Mouse (Mus musculus): ENCODE results near the gene Atp8a1.

Gene Atp8a1

GRCm38 (mm10) chr5:67628180-67628940 is 218.9 kb downstream of the Atp8a1 start:
- no peak for DNase-seq

DNA sequence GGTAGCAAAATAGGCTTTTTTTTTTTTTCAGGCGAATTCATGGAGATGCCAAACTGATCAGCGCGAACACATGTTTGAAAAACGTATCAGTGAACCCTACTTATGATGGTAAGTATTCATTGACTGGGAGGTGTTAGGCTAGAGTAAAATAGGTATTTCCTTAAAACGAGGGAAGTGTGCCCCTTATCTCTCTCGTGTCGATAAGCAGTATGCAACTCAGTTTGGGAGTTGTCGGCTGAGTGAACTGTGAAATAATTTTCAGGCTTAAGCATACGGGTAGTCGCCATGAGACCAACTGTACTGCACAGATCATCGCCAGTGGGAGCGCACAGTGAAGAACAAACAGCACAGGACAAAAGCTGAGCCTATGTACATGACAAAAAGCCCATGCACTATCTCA is 226.0 kb downstream of the Atp8a1 start:
- DNase-seq = no peak

GRCm38 (mm10) chr5:67609520-67609837 is 237.8 kb downstream of the Atp8a1 start:
- no peak for DNase-seq

GRCm38 (mm10) chr5:67608674-67609519 is 238.3 kb downstream of the Atp8a1 start:
- DNase-seq = no peak

DNA sequence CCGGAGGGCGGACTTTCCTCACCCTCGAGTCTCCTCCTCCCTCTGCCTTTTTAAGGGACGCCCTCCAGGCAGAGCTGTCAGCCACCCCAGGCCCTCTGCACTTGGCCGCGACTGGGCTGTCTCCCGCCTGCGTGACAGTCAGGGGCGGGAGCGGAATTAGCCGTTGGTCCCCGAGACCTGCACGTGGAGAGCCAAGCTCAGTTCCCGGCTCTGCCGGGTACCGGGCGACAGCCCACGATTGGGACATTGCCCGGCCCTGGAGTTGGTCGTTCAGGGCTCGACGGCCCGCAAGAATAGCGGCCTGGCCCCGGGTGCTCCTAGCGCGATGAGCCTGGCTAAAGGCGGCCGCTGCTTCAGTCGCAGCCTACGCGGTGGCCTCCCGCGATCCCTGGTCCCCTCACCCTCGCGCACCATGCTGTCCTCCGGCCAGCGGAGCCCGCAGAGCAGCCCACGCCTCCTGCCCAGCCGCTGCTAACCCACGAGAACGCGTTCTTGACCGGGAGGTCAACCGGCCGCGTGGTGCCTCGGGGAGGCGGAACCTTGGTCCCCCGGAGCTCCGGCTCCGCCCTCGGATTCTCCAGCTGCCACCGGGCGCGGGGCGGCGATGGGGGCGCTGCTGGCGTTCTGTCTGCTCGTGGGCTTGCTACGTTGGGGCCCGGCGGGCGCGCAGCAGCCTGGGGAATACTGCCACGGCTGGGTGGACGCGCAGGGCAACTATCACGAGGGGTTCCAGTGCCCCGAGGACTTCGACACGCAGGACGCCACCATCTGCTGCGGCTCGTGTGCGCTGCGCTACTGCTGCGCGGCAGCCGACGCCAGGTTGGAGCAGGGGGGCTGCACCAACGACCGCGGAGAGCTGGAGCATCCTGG is 239.2 kb downstream of the Atp8a1 start, which contains the start of gene Shisa3:
Shisa3 (plus strand) TSS at position 79 of the 870 bp plus-strand sequence.
- no peak for DNase-seq

DNA sequence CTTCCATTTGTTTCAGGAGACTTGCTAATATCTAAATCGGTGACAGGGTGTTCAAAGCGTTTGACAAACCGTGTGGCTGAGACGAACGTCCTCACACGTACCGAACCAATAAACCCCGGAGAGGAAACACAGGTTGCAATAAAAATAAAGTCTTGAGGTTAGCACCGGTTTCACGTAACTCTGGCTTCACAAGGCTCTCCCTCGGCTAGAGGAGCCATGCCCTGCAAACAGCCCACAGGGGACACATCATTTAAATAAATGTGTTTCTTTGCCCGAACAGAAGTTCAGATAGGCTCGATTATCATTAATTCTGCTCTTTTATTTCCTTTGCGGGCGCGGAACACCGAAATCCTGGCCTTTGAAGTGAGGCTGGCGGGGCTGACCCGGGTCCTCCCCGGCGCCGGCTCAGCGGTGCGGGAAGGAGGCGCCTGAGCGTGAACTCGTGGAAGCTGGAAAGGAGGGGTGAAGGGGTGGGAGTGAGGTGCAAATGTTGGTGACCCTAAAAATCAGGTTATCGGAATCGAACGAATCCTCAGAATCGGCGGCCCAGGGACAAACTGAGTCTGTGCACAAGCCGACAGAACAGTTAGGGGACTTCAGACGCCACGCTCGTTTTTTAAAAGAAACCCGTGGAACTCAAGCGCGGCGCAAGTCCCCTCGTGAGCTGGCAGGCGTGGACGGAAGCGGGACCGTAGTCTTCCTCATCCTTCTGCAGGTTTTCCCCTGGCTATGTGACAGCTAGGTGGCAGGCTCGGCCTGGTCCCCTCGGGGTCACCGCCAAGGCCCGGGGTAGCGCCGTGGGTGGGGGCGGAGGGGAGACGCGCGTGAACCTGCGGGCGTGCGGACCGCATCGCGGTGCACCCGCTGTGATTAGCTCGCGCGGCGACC is 240.1 kb downstream of the Atp8a1 start:
- DNase-seq = peak; percentile 23

DNA sequence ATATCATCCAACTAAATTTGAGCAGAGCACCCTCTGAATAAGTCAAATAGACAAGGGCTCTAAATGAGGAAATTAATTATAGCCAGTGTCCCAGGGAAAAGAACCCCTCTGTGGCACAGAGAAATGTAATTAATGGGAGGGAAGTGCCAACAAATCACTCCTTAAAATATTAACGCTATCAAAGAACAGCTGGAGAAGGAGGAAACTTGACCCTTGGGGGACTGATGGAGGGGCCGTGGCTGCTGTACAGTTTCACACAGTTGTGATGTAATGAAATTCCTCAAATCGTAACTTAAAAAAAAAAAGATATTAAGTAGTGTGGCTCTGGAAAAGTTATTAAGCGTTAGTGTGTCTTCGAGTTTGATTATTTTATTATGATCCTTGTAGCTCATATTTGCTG is 241.3 kb downstream of the Atp8a1 start:
- DNase-seq = no peak

DNA sequence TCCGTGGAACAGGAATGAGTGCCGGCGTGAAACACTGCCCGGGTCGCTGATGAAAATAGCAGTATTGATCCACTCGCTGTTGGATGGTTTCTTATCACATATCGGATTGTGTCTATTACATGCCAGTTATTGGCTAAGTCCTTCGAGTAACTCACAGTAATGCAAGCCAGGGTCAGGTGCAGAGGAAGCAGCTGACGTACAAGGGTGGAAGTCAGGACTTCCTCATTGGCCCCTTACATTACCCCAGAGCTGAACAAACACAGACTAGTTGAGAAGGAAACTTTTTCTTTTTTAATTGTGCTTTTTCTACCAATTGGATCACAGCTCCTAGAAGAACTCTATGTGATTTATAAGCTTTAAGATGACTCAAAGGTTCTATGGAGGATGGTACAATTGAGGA is 247.3 kb downstream of the Atp8a1 start:
- no peak for DNase-seq

- no peak for DNase-seq
Observed at GRCm38 (mm10) chr5:67595629-67596028, 251.6 kb downstream of the Atp8a1 start.

- DNase-seq = no peak
Observed at GRCm38 (mm10) chr5:67595070-67595469, 252.2 kb downstream of the Atp8a1 start.

- DNase-seq = no peak
Observed at GRCm38 (mm10) chr5:67579725-67580633, 267.3 kb downstream of the Atp8a1 start.

DNA sequence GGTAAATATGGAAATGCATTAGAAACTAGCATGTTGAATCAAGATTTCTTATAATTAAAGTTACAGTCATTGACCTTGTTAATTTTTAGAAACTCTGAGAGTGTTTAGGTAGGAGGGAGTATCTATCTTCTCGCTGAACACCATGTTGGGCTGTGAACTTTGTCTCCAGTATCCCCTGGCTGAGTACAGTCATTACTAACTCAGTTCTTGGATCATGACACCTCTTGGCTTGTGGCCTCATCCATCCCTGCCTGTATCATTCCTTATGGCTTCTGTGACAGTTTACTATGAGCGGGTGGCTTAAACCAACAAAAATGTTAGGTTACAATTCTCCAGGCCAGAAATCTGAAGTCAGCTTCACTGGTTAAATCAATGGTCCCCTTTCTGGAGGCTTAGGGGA is 271.5 kb downstream of the Atp8a1 start:
- no peak for DNase-seq

GRCm38 (mm10) chr5:67574039-67574438 is 273.2 kb downstream of the Atp8a1 start:
- DNase-seq = no peak

- DNase-seq = no peak
Observed at GRCm38 (mm10) chr5:67572552-67573155, 274.6 kb downstream of the Atp8a1 start.
